Mouse (Mus musculus) midbrain, embryonic 14.5 days (tissue): ENCODE measurements at regions not wholly inside any gene's neighbourhood (a gene's known extent, or its start where the extent isn't known, plus 50 kb on each side); places are given as distances from the start of the nearest gene placed in this dataset.

Experiments
- ATAC-seq: fragments of 200-750 bp; cut with Nextera tagmentation; 2 replicates; pipeline ENCODE4 v1.8.0; 2017; ENCODE audit warnings: moderate number of reproducible peaks, moderate library complexity; ENCODE audit not compliant: low FRiP score, low TSS enrichment
- DNase-seq: peaks from one replicate; pipeline ENCODE4 v3.0.0-alpha.2; 2015
- H3K27ac ChIP-seq: fragments of 300-500 bp; sonication (generic); replicated peaks from 2 replicates; pipeline ENCODE4 v1.5.1; 2014; ENCODE audit warnings: mild to moderate bottlenecking, low read depth, low read length, moderate library complexity
- H3K27me3 ChIP-seq: fragments of 300-500 bp; sonication (generic); 2 replicates; pipeline ENCODE4 v1.6.1; 2014; ENCODE audit warnings: low read length, control low read depth, mixed read lengths; ENCODE audit not compliant: control insufficient read depth, insufficient read depth
- H3K36me3 ChIP-seq: fragments of 300-500 bp; sonication (generic); 2 replicates; pipeline ENCODE4 v1.6.1; 2014; ENCODE audit warnings: low read length, control low read depth; ENCODE audit not compliant: control insufficient read depth, insufficient read depth
- H3K4me1 ChIP-seq: fragments of 300-500 bp; sonication (generic); 2 replicates; pipeline ENCODE4 v1.6.1; 2014; ENCODE audit warnings: mild to moderate bottlenecking, antibody characterized with exemption, low read length, control low read depth; ENCODE audit not compliant: control insufficient read depth, insufficient read depth
- H3K4me2 ChIP-seq: fragments of 300-500 bp; sonication (generic); 2 replicates; pipeline ENCODE4 v1.6.1; 2014; ENCODE audit warnings: mild to moderate bottlenecking, low read length, moderate library complexity
- H3K4me3 ChIP-seq: fragments of 300-500 bp; sonication (generic); replicated peaks from 2 replicates; pipeline ENCODE4 v1.5.1; 2014; ENCODE audit warnings: low read depth, low read length
- H3K9ac ChIP-seq: fragments of 300-500 bp; sonication (generic); replicated peaks from 2 replicates; pipeline ENCODE4 v1.6.1; 2014; ENCODE audit warnings: mild to moderate bottlenecking, low read length, moderate library complexity
- H3K9me3 ChIP-seq: fragments of 300-500 bp; sonication (generic); 2 replicates; pipeline ENCODE4 v1.6.1; 2016; ENCODE audit warnings: low read length, control low read depth, mixed read lengths; ENCODE audit not compliant: control insufficient read depth
- WGBS: fragments of 180-500 bp; shearing (Covaris S2); extraction: QIAGEN DNeasy Blood & Tissue Kit; methylation state at CpG from one replicate; pipeline ENCODE4 v1.1.7; 2014; 5-methylcytosine and 5-hydroxymethylcytosine counted together

DNA sequence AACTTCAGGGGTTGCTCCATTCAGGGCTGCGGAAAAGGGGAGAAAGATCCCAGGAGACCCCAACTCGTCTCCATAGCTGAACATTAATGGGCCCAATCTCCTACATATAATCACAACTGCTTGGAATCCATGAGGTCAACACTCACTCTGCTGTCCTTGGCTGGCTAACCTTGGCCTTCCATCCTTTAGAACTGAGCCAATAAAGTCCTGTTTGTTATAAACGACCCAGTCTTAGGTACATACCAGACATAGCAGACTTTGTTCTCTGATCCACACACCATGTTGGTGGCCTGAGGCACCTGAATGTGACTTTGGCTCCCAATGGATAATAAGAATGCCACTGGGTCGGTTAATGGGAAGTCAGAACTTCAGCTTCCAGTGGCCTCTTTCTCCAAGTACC lies 157.4 kb downstream of the Auh start:
- H3K36me3 ChIP-seq: no peaks in the 10 kb centered on the region
- H3K27me3 ChIP-seq: no peaks in the 10 kb centered on the region
- H3K9ac ChIP-seq: no peak overlapping the region
- no peaks in the 10 kb centered on the region for H3K4me1 ChIP-seq
- H3K4me2 ChIP-seq: no peak overlapping the region
- no peak overlapping the region for H3K27ac ChIP-seq
- H3K4me3 ChIP-seq: no peak overlapping the region
- 87% methylated on average over 4 of the region's 4 CpGs for WGBS
- H3K9me3 ChIP-seq: no peaks in the 10 kb centered on the region
- ATAC-seq: no peak
- DNase-seq: no peak

GRCm38 (mm10) chr13:52777396-52778034 lies 152.0 kb downstream of the Auh start:
- WGBS: 66% methylated on average over 6 of the region's 6 CpGs
- no peaks in the 10 kb centered on the region for H3K27me3 ChIP-seq
- no peaks in the 10 kb centered on the region for H3K4me1 ChIP-seq
- no peak overlapping the region for H3K4me3 ChIP-seq
- DNase-seq: peak; percentile 33
- H3K27ac ChIP-seq: no peak overlapping the region
- H3K9ac ChIP-seq: no peak overlapping the region
- no peaks in the 10 kb centered on the region for H3K9me3 ChIP-seq
- no peak for ATAC-seq
- H3K36me3 ChIP-seq: no peaks in the 10 kb centered on the region
- H3K4me2 ChIP-seq: no peak overlapping the region

DNA sequence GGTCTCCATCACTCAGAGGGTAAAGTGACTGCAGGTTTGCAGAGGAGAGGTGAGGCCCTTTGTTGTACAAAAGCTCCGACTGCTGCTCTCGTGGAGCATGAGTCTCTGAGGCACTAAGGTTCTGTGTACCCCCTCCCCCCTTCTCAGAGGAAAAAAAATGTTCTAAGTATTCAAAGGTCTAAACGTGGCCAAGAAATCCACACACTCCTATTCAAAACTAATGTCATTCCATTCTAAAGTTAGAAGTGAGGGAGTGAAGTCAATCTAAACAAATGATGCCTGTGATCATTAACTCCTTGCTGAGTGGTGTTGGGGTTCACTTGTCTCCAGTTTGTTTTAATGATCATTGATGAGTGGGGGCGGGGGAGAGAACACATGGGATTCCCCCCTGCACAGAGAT lies 150.6 kb downstream of the Auh start:
- DNase-seq (no peak), ATAC-seq (no peak)
- no peaks in the 10 kb centered on the region for H3K27me3 ChIP-seq
- no peaks in the 10 kb centered on the region for H3K4me1 ChIP-seq
- no peak overlapping the region for H3K27ac ChIP-seq
- no peak overlapping the region for H3K4me2 ChIP-seq
- H3K9ac ChIP-seq: no peak overlapping the region
- no peaks in the 10 kb centered on the region for H3K36me3 ChIP-seq
- no peaks in the 10 kb centered on the region for H3K9me3 ChIP-seq
- no peak overlapping the region for H3K4me3 ChIP-seq
- WGBS: 65% methylated on average over 4 of the region's 4 CpGs
